Mouse (Mus musculus) left cerebral cortex, postnatal 4 days (tissue): ENCODE results near the gene Palld. TPM values are rescaled to one million over a fixed set of nuclear protein-coding genes. Genes with fewer than 3 reads are reported as not detected.
A peak's percentile ranks its signal among the peaks of the same experiment; 100 is the strongest.

ENCODE experiments used
- DNase-seq: peaks from one replicate; pipeline ENCODE4 v3.0.0-alpha.2; 2022
- intact Hi-C: fragments of 180-260 bp; cut with DNase I; formaldehyde crosslinking; loops from one replicate; pipeline ENCODE4 v1.15.1; 2025
- total RNA-seq, 2 experiments: library from RNA; stranded (reverse); gene quantifications; 2 replicates each; pipeline ENCODE4 v1.2.3; 2021

Gene Palld
- total RNA-seq, 2 experiments from 2014 or later = 7.3 to 9.5 TPM

- intact Hi-C loops = no loop called here
Observed at GRCm38 (mm10) chr8:61778194-61778593, 124.3 kb downstream of the Palld start.

DNA sequence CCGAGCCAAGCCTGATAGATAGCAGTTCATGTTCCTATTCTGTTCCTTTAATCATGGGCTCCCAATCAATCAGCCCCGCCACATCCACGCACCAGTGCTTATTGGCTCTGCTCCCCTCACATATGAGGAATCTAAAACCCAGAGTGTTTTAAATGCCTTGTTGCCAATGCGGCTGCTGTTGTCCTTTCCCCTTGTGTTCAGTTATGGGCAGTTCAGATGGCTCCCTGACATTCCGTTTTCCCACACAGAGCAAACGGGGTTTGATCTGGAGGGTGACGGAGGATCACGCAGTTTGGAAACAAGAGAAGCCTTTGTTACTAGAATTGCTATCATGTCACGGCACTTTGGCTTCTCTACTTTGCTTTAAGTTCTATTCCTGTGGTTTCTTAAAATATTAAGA lies 125.9 kb downstream of the Palld start:
- intact Hi-C loops = no loop called here
- DNase-seq = no peak

More at GRCm38 (mm10) chr8:61778194-61778593, 124.3 kb downstream of the Palld start:
- DNase-seq = no peak

DNA sequence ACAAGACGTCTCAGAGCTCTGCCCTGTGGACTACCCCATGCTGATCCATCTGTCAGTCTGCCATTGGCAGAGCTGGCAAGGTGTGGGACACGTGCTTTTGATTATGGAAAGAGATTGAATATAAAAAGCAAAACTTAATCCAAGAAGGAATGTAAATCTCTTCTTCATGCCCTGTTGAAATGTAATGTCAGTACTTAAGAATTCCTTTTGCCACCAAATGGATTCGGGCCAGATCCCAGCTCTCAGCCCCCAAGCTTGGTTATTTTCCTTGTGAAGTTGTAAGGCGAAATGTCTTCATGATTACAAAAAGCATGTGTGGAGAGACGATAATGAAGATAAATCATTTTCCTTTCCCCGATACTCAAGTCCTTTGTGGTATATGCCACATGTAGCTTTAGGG lies 126.6 kb downstream of the Palld start:
- intact Hi-C loops = no loop called here
- no peak for DNase-seq

DNA sequence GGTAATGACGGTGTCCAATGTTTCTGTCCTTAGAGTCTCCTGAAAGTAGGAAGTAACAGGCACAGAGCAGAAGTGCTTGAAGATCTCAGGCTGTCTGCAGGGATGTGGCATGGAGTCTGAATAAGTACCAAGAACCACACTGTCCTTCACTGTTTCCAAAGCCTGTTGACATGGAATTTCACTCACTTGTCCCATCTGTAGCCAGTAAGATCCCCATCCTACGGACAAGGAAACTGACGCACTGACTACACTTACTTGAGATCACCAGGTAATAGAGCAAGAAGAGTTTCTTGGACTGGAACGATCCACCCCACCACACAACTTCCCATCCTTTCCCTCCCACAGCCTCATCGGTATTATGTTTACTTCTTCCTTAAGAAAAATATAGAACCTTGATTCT lies 128.3 kb downstream of the Palld start:
- intact Hi-C loops = no loop called here
- DNase-seq = no peak

- intact Hi-C loops = no loop called here
- DNase-seq = no peak
Observed at GRCm38 (mm10) chr8:61773595-61774088, 128.8 kb downstream of the Palld start.

GRCm38 (mm10) chr8:61771328-61771727 lies 131.2 kb downstream of the Palld start:
- intact Hi-C loops = no loop called here
- DNase-seq = no peak

DNA sequence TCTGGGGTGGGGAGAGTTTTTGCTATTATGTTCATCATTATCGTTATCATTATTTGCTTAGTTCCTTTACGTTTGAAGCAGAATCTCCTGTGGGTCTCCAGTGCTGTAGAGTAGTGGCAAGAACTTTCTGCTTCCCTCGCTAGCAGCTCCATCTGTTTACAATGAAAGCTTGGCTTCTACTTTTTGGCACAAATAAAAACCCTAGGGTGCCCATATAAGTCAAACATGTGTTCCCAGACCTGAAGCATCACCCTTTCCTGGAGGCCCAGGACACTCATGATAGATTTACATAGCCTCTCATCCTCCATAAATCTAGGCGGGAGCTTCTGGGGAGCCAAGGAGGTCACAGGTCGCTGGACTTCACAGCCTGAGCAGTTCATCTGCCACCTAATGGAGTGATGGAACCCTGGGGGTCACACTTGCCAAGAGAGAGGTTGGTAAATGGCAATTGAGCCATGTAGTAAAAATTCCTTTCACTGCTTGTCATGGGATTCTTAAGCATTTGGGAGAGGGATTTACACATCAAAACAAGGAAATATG lies 133.1 kb downstream of the Palld start:
- DNase-seq = no peak
- intact Hi-C loops = no loop called here

DNA sequence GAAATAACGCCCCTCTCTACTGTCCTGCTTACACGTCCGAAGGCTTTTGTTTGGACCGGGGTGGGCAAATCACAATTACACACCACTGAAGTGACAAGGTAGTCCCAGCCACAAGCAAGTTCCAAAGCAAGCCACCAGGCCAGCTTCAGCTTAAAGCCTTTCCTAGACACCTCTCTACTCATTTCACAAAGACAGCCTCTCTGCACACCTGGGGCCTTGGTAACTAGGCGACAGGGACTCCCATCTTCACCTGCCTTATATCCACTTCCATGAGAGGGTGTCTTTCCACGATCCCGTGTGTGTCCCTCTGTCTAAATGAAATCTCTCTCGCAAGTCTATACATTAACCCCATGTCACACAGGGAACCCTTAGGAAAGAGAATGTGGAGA lies 142.3 kb downstream of the Palld start:
- DNase-seq = no peak
- intact Hi-C loops = no loop called here

DNA sequence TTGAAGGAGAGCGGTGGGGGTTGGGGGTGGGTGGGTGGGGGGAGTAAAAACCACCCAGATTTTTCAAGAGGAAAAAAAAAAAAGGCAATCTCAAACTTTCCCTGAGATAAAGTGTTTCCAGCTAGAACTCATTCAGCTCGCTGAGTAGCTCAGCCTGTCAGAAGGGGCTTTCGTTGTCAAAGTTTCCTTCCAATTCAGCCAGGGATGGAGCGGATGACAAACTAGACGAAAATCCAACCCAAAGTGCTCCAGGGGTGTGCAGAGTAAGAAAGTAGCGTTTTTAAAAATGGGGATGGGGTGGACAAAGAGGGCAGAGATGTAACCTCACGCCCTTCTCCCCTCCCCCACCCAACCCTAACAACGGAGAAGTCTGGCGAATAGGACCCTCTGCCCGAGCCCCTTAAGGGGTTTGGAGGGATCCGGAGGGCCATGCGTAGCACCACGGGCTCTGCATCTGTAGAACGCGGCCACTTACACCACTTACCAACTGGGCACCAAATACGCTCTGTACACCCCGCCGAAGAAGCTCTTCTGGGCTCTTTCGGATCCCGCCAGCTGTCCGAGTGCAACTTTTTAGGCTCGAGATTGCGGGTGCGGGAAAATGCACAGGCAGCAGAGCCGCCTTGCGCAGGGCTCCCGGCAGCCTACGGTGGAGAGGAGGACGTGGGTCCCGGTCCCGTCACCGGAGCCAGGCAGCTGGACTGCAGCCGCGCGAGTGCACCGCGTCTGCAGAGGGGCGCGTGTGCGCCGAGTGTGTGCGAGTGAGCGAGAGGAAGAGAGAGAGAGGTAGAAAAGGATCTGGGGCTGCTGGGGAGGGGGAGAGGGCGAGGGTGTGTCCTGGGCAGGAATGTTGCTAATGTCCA lies 142.9 kb downstream of the Palld start:
- intact Hi-C loops = no loop called here
- DNase-seq = peak; percentile 35

GRCm38 (mm10) chr8:61758686-61759326 lies 143.7 kb downstream of the Palld start:
- no peak for DNase-seq
- intact Hi-C loops = no loop called here

DNA sequence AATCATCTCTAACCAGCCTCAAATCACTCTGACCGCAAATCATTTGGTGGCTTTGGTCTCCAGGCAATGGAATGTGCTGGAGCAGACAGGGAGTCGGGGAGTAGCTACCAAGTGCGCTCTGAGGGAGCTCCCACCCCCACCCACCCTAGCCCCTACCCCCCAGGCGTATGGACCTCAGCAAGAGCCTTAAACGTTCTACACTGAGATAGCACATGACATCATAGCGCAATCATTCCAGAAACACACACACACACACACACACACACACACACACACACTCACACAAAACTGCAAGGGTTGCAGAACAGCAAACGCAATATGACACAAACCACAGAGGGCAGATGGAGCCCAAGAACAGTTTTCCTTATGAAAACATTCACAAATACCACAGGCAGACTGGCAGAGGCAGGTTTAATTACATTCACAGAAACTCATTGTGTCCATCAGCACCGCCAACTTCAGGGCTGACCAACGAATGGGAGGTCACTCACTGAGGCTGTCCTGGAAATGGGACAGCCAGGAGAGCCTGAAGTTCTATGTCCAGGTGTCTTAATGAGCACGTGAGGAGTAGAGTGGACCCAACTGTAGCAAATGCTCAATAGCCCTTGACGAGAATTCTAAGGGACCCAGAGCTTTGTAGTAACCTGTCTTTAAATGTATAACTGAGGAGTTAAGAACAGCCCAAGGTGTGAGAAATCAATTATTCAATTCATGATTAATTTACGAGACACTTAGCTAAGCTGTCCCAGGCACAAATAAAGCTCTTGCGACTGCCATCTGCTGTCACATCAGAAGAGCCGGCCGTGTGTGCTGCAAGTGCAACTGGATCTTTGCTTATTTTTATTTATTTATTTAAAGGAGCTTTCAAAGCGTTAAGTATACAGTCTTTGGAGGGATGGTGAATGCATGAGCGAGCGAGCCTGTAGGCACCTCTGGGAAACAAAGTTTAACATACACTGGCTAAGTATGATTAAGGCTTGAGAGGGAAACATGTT lies 145.2 kb downstream of the Palld start:
- intact Hi-C loops = no loop called here
- DNase-seq = no peak

- intact Hi-C loops = no loop called here
- DNase-seq = no peak
Observed at GRCm38 (mm10) chr8:61755186-61755585, 147.3 kb downstream of the Palld start.

- intact Hi-C loops = no loop called here
- DNase-seq = no peak
Observed at GRCm38 (mm10) chr8:61747070-61747469, 155.4 kb downstream of the Palld start.

GRCm38 (mm10) chr8:61745181-61745980 lies 157.1 kb downstream of the Palld start:
- no peak for DNase-seq
- intact Hi-C loops = no loop called here

DNA sequence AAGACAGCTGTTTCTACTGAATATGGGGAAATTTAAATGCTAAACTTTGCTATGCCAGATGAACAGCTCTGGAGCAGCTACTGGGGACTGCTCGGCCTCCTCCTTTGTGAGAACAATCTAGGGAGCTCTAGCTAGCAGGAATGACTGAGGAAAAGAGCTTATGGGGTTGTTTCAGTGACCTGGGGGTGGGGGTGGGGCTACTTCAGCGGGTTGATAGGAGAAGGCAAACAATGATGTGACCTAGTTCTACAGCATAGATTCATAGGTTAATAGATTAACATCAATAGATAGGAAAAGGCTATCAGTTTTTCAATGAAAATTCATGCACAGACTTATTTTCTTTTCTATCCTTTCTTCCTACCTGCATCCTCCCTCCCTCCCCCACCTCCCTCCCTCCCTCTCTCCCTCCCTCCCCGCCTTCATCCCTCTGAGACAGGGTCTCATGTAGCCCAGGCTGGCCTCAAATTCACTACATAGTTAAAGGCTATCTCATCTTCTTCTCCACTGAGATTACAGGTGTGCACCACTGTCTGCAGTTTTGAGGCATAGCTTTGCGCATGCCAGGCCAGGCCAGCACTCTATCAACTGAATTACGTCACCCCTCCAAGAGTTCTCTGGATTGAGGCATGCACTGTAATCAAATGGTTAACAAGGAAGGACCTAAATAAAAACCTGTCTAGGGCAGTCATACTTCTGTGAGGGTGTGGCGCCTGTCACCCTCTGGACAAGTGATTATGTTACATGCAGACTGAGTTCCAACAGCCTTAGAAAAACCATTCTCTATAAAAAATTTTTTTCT lies 158.5 kb downstream of the Palld start:
- intact Hi-C loops = no loop called here
- DNase-seq = no peak

DNA sequence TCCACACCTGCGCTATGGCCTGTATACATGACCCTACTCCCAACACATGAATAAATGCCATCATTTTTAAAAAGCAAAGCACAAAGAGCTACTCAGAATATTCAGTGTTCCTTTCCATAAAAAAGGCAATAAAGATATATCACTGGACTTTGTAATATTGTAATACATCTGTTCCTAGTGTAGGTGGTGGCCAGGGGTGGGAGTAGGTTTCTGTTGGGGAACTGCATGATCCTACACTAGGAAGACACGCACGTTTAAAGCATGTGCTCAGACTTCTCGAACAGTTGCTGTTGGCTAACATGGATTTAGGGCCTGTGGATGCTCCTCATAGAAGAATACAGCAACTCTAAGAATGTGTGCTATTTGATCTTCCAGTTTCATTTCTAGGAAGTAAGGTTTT lies 165.0 kb downstream of the Palld start:
- no peak for DNase-seq
- intact Hi-C loops = no loop called here

DNA sequence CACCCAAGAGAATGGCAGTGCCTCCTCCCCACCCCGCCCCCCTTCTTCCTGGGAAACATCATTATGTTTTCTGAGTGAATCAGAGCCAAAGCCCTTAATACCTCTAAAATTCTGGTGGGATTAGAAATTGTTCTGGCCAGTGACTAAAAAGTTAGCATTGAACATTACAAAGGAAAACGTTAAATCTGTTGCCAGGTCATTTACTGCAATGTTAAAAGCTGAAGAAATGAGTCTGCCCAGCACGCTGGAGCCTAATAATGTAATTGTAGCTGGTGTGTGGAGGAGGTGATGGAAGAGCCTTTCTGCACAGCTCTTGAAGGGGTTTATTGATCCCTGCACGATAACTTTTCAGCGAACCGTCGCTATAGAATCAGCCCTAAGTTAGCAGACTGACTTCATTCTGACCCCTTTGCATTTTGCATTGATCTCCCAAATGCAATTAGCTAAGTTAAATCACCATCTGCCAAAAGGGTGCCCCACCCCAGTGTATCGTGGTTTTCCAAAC lies 165.7 kb downstream of the Palld start:
- DNase-seq = no peak
- intact Hi-C loops = no loop called here

GRCm38 (mm10) chr8:61736117-61736516 lies 166.4 kb downstream of the Palld start:
- no peak for DNase-seq
- intact Hi-C loops = no loop called here

- no peak for DNase-seq
- intact Hi-C loops = no loop called here
Observed at GRCm38 (mm10) chr8:61734164-61734563, 168.3 kb downstream of the Palld start.
